Mouse (Mus musculus): ENCODE measurements around the gene Art3. TPM values are rescaled to one million over a fixed set of nuclear protein-coding genes. Genes with fewer than 3 reads are reported as not detected.

Art3 gene
- polyA plus RNA-seq, 1 experiment from 2014 or later: 0.78 TPM

Small RNA genes within 50 kb of the gene (microRNA-seq; reads per million reads assigned to microRNA genes)
- not detected for gene Mir6415

Other genes starting within 250 kb of the Art3 start
- gene G3bp2, start 248.1 kb upstream of the Art3 start, polyA plus RNA-seq (2014; fragmentation: Nextera tagmentation; extraction: Ambion mirVana): 292 and 298 TPM in 2 replicates
- gene Uso1, start 193.9 kb upstream of the Art3 start, polyA plus RNA-seq (2014; fragmentation: Nextera tagmentation; extraction: Ambion mirVana): 25.9 and 29.4 TPM in 2 replicates
- not detected in 2 replicates for gene U90926, start 116.4 kb upstream of the Art3 start, polyA plus RNA-seq (2014; fragmentation: Nextera tagmentation; extraction: Ambion mirVana)
- gene Ppef2, start 75.5 kb upstream of the Art3 start, polyA plus RNA-seq (2014; fragmentation: Nextera tagmentation; extraction: Ambion mirVana): 0.17 TPM in 1 of 2 replicates, not detected in the other
- 4.6 and 5.4 TPM in 2 replicates for gene Naaa, start 53.7 kb upstream of the Art3 start, polyA plus RNA-seq (2014; fragmentation: Nextera tagmentation; extraction: Ambion mirVana)
- gene Sdad1, start 21.3 kb upstream of the Art3 start, polyA plus RNA-seq (2014; fragmentation: Nextera tagmentation; extraction: Ambion mirVana): 40.4 and 40.9 TPM in 2 replicates
- gene Cxcl9, start 3.7 kb upstream of the Art3 start, polyA plus RNA-seq (2014; fragmentation: Nextera tagmentation; extraction: Ambion mirVana): not detected in 2 replicates
- 0.33 and 0.54 TPM in 2 replicates for gene Cxcl10, start 17.1 kb downstream of the Art3 start, polyA plus RNA-seq (2014; fragmentation: Nextera tagmentation; extraction: Ambion mirVana)
- 65.6 and 67.1 TPM in 2 replicates for gene Nup54, start 103.4 kb downstream of the Art3 start, polyA plus RNA-seq (2014; fragmentation: Nextera tagmentation; extraction: Ambion mirVana)
- gene Scarb2, start 175.0 kb downstream of the Art3 start, polyA plus RNA-seq (2014; fragmentation: Nextera tagmentation; extraction: Ambion mirVana): 11.0 and 11.2 TPM in 2 replicates
- not detected in 2 replicates for gene Fam47e, start 223.2 kb downstream of the Art3 start, polyA plus RNA-seq (2014; fragmentation: Nextera tagmentation; extraction: Ambion mirVana)

All from midbrain, embryonic 11.5 days (tissue).